In the genomic region with DNA sequence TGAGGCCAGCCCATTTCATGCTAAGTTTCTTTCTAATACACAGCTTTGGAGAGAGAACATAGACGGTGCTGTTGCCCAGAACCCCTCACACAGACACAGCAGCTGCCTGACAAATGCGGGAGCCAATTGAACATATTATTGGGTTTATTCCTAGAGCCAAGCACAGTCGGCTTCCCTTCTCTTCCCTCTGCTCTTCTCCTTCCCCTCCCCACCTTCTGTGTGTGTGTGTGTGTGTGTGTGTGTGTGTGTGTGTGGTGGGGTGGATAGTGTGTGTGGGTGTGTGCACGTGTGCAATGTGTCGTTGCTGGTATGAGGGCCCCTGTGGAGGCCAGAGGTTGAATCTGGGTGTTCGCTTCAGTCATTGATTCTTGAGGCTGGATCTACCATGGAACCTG, we compare ENCODE assay signal across 12 mouse cellular contexts.
A peak's percentile ranks its signal among the peaks of the same experiment; 100 is the strongest.
DNase-seq lines count a peak whose midpoint lies in the region; ATAC-seq lines count a peak whose summit lies in the region.
"Had no signal": no experiment of that assay in that cellular context is flagged by ENCODE, and none has a peak within 500 bp of the region (broad histone marks: within the 10 kb centered on the region; RNA-seq: fewer than 3 reads in every experiment).

No protein-coding gene starts in this region.

- no peaks in the 10 kb centered on the region for H3K36me3 ChIP-seq in hindbrain, embryonic 16.5 days (ENCODE audit: control insufficient read depth, insufficient read depth, low read length)
- H3K36me3 ChIP-seq in hindbrain, embryonic 10.5 days: no peaks in the 10 kb centered on the region
- H3K36me3 ChIP-seq: heart, embryonic 10.5 days; lung, embryonic 15.5 days had no signal

- H3K9ac ChIP-seq in hindbrain, embryonic 16.5 days (ENCODE audit: low read depth, low read length): no peak overlapping the region
- H3K9ac ChIP-seq: lung, embryonic 15.5 days had no signal

- peaks cover 18% of the 10 kb centered on the region for H3K4me1 ChIP-seq in hindbrain, embryonic 16.5 days (ENCODE audit: control insufficient read depth, insufficient read depth, low read depth, low read length)
- H3K4me1 ChIP-seq in hindbrain, embryonic 10.5 days (replicated peaks): peaks cover 18% of the 10 kb centered on the region
- H3K4me1 ChIP-seq: lung, embryonic 15.5 days had no signal

- H3K9me3 ChIP-seq in hindbrain, embryonic 16.5 days (ENCODE audit: control insufficient read depth, low read length): no peaks in the 10 kb centered on the region
- H3K9me3 ChIP-seq in hindbrain, embryonic 10.5 days: no peaks in the 10 kb centered on the region
- H3K9me3 ChIP-seq: heart, embryonic 10.5 days; lung, embryonic 15.5 days had no signal

- no peak overlapping the region for H3K4me2 ChIP-seq in hindbrain, embryonic 16.5 days (ENCODE audit: low read length)
- H3K4me2 ChIP-seq: liver, embryonic 11.5 days; lung, embryonic 15.5 days had no signal

- ATAC-seq in hindbrain, embryonic 16.5 days: no peak

- no peak overlapping the region for H3K4me3 ChIP-seq in hindbrain, embryonic 16.5 days (ENCODE audit: low read length)
- H3K4me3 ChIP-seq in hindbrain, embryonic 10.5 days: no peak overlapping the region
- H3K4me3 ChIP-seq: heart, embryonic 10.5 days; lung, embryonic 15.5 days had no signal

- no peak for DNase-seq in hindbrain, embryonic 10.5 days (ENCODE audit: low spot score)
- peak; percentile 39 to 48 for DNase-seq in right cerebral cortex, postnatal 10 days (ENCODE audit: low spot score in 2 of 2)
- DNase-seq in right cerebral cortex, postnatal 14 days: no peak
- DNase-seq in layer of hippocampus, postnatal 10 days (ENCODE audit: low spot score in 2 of 2): peak; percentile 53 to 54
- no peak for DNase-seq in heart, adult 9 months (ENCODE audit: low spot score in 2 of 2)
- no peak for DNase-seq in MN1 (ENCODE audit: low spot score)
- DNase-seq: gastrocnemius, postnatal 14 days had no signal

- H3K27me3 ChIP-seq in hindbrain, embryonic 16.5 days (replicated peaks; ENCODE audit: control insufficient read depth, insufficient read depth, low read length): no peaks in the 10 kb centered on the region
- H3K27me3 ChIP-seq in hindbrain, embryonic 10.5 days (ENCODE audit: insufficient read depth, poor library complexity, severe bottlenecking): no peaks in the 10 kb centered on the region
- H3K27me3 ChIP-seq: CH12.LX; lung, embryonic 15.5 days had no signal

- H3K27ac ChIP-seq in hindbrain, embryonic 16.5 days (ENCODE audit: low read depth, low read length): 0 out of 2 replicates have a peak overlapping the region, but pooled peaks have one; percentile 34
- H3K27ac ChIP-seq in hindbrain, embryonic 10.5 days: no peak overlapping the region
- H3K27ac ChIP-seq: heart, embryonic 10.5 days; lung, embryonic 15.5 days had no signal

- 64% methylated on average over 6 of the region's 6 CpGs for WGBS in hindbrain, embryonic 16.5 days
- WGBS in hindbrain, embryonic 10.5 days: 82% methylated on average over 6 of the region's 6 CpGs

Comparison
In these comparisons a context has a peak if more than half of its experiments do, and no peak if none do; other contexts are left out.
1. DNase-seq: peak in right cerebral cortex, postnatal 10 days (2 of 2) and layer of hippocampus, postnatal 10 days (2 of 2); none in hindbrain, embryonic 10.5 days (single experiment), right cerebral cortex, postnatal 14 days (single experiment), heart, adult 9 months (0 of 2) and MN1 (single experiment).